Comparison of ENCODE assay signal across 9 mouse cellular contexts in genomic region chr8:64788715-64789114, GRCm38 (mm10). TPM values are rescaled to one million over a fixed set of nuclear protein-coding genes. Genes with fewer than 3 reads are reported as not detected.
A peak's percentile ranks its signal among the peaks of the same experiment; 100 is the strongest.
DNase-seq lines count a peak whose midpoint lies in the region; ATAC-seq and TF ChIP-seq lines count a peak whose summit lies in the region.
"Had no signal": no experiment of that assay in that cellular context is flagged by ENCODE, and none has a peak within 500 bp of the region (broad histone marks: within the 10 kb centered on the region; RNA-seq: fewer than 3 reads in every experiment).

No protein-coding gene starts in this region.

- ATAC-seq in hindbrain, embryonic 11.5 days (ENCODE audit: low FRiP score) = no peak

- no peaks in the 10 kb centered on the region for H3K36me3 ChIP-seq in thymus, adult 2 months (ENCODE audit: control insufficient read depth, insufficient read depth, low read length)
- no peaks in the 10 kb centered on the region for H3K36me3 ChIP-seq in hindbrain, embryonic 11.5 days (ENCODE audit: control insufficient read depth, insufficient read depth, low read length)
- H3K36me3 ChIP-seq: limb, embryonic 13.5 days had no signal

- no peak for TF ChIP-seq POLR2A in thymus, adult 2 months (IDR thresholded peaks at IDR 0.05; ENCODE audit: control insufficient read depth, extremely low read depth, insufficient read depth, low read length, poor library complexity)

- WGBS in thymus, adult 2 months = 32% methylated on average over 4 of the region's 4 CpGs
- 91% methylated on average over 4 of the region's 4 CpGs for WGBS in hindbrain, embryonic 11.5 days

- TF ChIP-seq CTCF in thymus, adult 2 months (IDR thresholded peaks at IDR 0.05; ENCODE audit: borderline replicate concordance, control insufficient read depth, extremely low read depth, insufficient read depth, low read length, poor library complexity) = no peak

- no peak overlapping the region for H3K4me2 ChIP-seq in hindbrain, embryonic 11.5 days (replicated peaks; ENCODE audit: low read depth, low read length)
- H3K4me2 ChIP-seq: limb, embryonic 13.5 days had no signal

- H3K4me3 ChIP-seq in thymus, adult 2 months (ENCODE audit: control insufficient read depth, insufficient read depth, low read length) = no peak overlapping the region
- H3K4me3 ChIP-seq in hindbrain, embryonic 11.5 days (ENCODE audit: low read depth, low read length) = no peak overlapping the region
- H3K4me3 ChIP-seq: limb, embryonic 13.5 days had no signal

- H3K27ac ChIP-seq in thymus, adult 2 months (ENCODE audit: control insufficient read depth, insufficient read depth, low read length) = no peak overlapping the region
- H3K27ac ChIP-seq in hindbrain, embryonic 11.5 days (ENCODE audit: low read depth, low read length) = no peak overlapping the region
- H3K27ac ChIP-seq: limb, embryonic 13.5 days had no signal

- intact Hi-C loops in heart, postnatal 10 days (cut with DNase I) = loop anchor here (5.0 kb wide), 1 partner anchor 54 kb away; no protein-coding TSS in a partner anchor

- no peaks in the 10 kb centered on the region for H3K9me3 ChIP-seq in hindbrain, embryonic 11.5 days (ENCODE audit: control insufficient read depth, low read length)
- H3K9me3 ChIP-seq: limb, embryonic 13.5 days had no signal

- H3K4me1 ChIP-seq in thymus, adult 2 months (replicated peaks; ENCODE audit: control insufficient read depth, insufficient read depth, low read length) = peaks cover 6% of the 10 kb centered on the region
- no peaks in the 10 kb centered on the region for H3K4me1 ChIP-seq in hindbrain, embryonic 11.5 days (replicated peaks; ENCODE audit: control insufficient read depth, insufficient read depth, low read length)
- H3K4me1 ChIP-seq: limb, embryonic 13.5 days had no signal

- no peak overlapping the region for H3K9ac ChIP-seq in hindbrain, embryonic 11.5 days (ENCODE audit: low read depth, low read length)
- H3K9ac ChIP-seq: limb, embryonic 13.5 days had no signal

- DNase-seq in layer of hippocampus, adult 11-12 months (ENCODE audit: low spot score) = peak; percentile 54
- DNase-seq in layer of hippocampus, postnatal 25 days (ENCODE audit: extremely low spot score in 1 of 2, low spot score in 1 of 2) = no peak
- DNase-seq in adrenal gland, adult (ENCODE audit: inconsistent age in 2 of 2, low spot score in 1 of 2) = peak; percentile 66 to 80
- peak; percentile 61 to 64 for DNase-seq in heart, postnatal 10 days
- peak; percentile 76 for DNase-seq in lung, postnatal 10 days
- DNase-seq in thymus, adult 2 months = peak; percentile 71
- DNase-seq in hindbrain, embryonic 11.5 days (ENCODE audit: low spot score) = no peak
- no peak for DNase-seq in layer of hippocampus, adult 8-10 months (ENCODE audit: low spot score in 2 of 2)

- H3K27me3 ChIP-seq in thymus, adult 2 months (ENCODE audit: control insufficient read depth, insufficient read depth, low read length) = no peaks in the 10 kb centered on the region
- H3K27me3 ChIP-seq in hindbrain, embryonic 11.5 days (ENCODE audit: control insufficient read depth, insufficient read depth, low read length) = no peaks in the 10 kb centered on the region
- H3K27me3 ChIP-seq: limb, embryonic 13.5 days had no signal

RNA-seq across cellular contexts. Expression of gene Msmo1, which starts 55.1 kb away (rescaled TPM):
- total RNA-seq in layer of hippocampus, postnatal 25 days (2021) = 100 to 1,000 TPM in 1 of 2 experiments, 10 to 100 TPM in 1; 98.9 to 101 TPM
- total RNA-seq in heart, postnatal 10 days (2021) = 10 to 100 TPM; 10.7 to 12.2 TPM
- polyA plus RNA-seq in thymus, adult 2 months (2012; rRNA removed) = 7.2 and 9.7 TPM in 2 replicates
- 236 and 238 TPM in 2 replicates for polyA plus RNA-seq in hindbrain, embryonic 11.5 days (2014; fragmentation: Nextera tagmentation; extraction: Ambion mirVana)
- total RNA-seq in layer of hippocampus, adult 8-10 months (2022) = 100 to 1,000 TPM in 2 of 4 experiments, 10 to 100 TPM in 2; 70.7 to 134 (median 105) TPM

Comparison
In these comparisons a context has a peak if more than half of its experiments do, and no peak if none do; other contexts are left out.
1. DNase-seq: peak in layer of hippocampus, adult 11-12 months (single experiment), adrenal gland, adult (2 of 2), heart, postnatal 10 days (2 of 2), lung, postnatal 10 days (single experiment) and thymus, adult 2 months (single experiment); none in layer of hippocampus, postnatal 25 days (0 of 2), hindbrain, embryonic 11.5 days (single experiment) and layer of hippocampus, adult 8-10 months (0 of 2).
2. RNA of gene Msmo1, which starts 55.1 kb away (total RNA-seq): 70.7 to 134 TPM in layer of hippocampus, adult 8-10 months and 98.9 to 101 TPM in layer of hippocampus, postnatal 25 days; 10.7 to 12.2 TPM in heart, postnatal 10 days; every median in the first group is over 4 times any median in the second.